Mouse (Mus musculus): Measurements from ENCODE around the gene Ddr1. TPM values are rescaled to one million over a fixed set of nuclear protein-coding genes. Genes with fewer than 3 reads are reported as not detected.

Gene Ddr1
- polyA plus RNA-seq, 1 experiment from 2014 or later, result 187 TPM

- Histone ChIP-seq H3K36me3 (no peaks in the 10 kb centered on the region), H3K27me3 (no peaks in the 10 kb centered on the region), H3K27ac (no peak within 1 kb of the TSS), H3K4me2 (replicated peaks) (no peak within 1 kb of the TSS), H3K4me1 (replicated peaks) (no peaks in the 10 kb centered on the region), H3K9me3 (no peaks in the 10 kb centered on the region), H3K9ac (replicated peaks) (no peak within 1 kb of the TSS), H3K4me3 (replicated peaks) (no peak within 1 kb of the TSS)
- WGBS, result 72% methylated on average over 13 of the region's 13 CpGs
- no peak for ATAC-seq
Observed at GRCm38 (mm10) chr17:35643609-35644236, 60.7 kb downstream of the Ddr1 start, which contains the start of gene Mucl3. Mucl3 (minus strand) TSS chr17:35643695.

DNA sequence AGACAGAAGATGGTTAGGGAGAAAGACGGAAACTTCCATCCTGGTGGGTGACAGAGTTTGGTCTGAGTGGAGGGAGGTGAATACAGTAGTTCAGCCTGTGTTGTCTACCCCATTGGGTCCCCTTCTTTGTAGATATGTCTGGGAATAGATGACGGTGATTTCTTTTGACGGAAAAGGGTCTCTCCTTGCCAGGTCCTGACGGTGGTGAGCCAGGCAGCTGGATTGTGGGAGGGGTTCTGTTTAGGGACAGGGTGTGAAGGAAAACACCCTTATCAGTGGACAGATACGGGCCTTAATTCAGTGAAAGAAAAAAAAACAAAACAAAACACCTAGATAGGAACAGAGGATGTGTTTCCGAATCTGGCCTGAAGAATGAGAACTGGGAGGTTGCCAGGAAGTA lies 65.1 kb downstream of the Ddr1 start:
- no peak for ATAC-seq
- Histone ChIP-seq H3K4me3 (replicated peaks) (no peak overlapping the region), H3K9ac (replicated peaks) (no peak overlapping the region), H3K4me2 (replicated peaks) (no peak overlapping the region), H3K4me1 (replicated peaks) (no peaks in the 10 kb centered on the region), H3K27ac (no peak overlapping the region), H3K36me3 (no peaks in the 10 kb centered on the region), H3K27me3 (peaks cover 10% of the 10 kb centered on the region), H3K9me3 (no peaks in the 10 kb centered on the region)
- WGBS, result 92% methylated on average over 6 of the region's 6 CpGs

DNA sequence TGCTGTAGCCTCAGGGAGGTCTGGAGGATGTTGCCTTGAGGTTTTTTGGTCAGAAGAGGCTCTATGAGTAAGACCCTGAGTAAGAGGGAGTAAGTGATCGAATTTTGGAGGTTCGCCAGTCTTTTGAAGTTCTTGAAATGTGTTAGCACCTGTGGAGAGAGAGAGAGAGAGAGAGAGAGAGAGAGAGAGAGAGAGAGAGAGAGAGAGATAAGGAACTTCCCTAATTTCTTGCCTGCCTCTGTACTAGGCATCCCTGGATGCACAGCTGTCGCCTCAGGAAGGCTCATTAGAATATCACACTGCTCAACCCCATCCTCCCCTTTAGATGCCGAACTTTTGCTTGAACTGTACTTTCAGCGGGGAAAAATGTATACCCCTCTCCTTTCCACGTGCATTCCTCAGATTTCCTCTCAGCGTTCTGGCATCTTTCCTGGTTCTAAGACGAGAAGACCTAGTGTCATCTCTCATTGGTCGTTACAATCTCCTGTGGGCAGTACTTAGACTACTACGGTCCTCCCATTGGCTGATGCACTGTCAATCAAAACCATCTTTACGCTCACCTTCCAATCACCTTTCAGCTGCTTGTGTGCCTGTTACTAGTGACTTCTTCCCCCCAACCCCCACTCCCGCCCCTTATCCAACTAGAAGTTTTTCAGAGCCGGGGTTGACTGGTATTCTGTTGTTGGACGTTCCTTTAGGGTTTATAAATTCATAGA lies 65.8 kb downstream of the Ddr1 start:
- H3K36me3 ChIP-seq, result no peaks in the 10 kb centered on the region
- WGBS, result 25% methylated on average over 14 of the region's 14 CpGs
- peak; percentile 84 for ATAC-seq
- no peak overlapping the region for H3K27ac ChIP-seq
- H3K4me1 ChIP-seq (replicated peaks), result no peaks in the 10 kb centered on the region
- H3K4me2 ChIP-seq (replicated peaks), result peak overlapping the region; percentile 33
- H3K4me3 ChIP-seq (replicated peaks), result no peak overlapping the region
- no peaks in the 10 kb centered on the region for H3K9me3 ChIP-seq
- no peak overlapping the region for H3K9ac ChIP-seq (replicated peaks)
- peaks cover 10% of the 10 kb centered on the region for H3K27me3 ChIP-seq

- peaks cover 10% of the 10 kb centered on the region for H3K27me3 ChIP-seq
- H3K4me3 ChIP-seq (replicated peaks), result no peak overlapping the region
- ATAC-seq, result no peak
- no peaks in the 10 kb centered on the region for H3K9me3 ChIP-seq
- H3K36me3 ChIP-seq, result no peaks in the 10 kb centered on the region
- 44% methylated on average over 5 of the region's 5 CpGs for WGBS
- no peak overlapping the region for H3K9ac ChIP-seq (replicated peaks)
- H3K4me2 ChIP-seq (replicated peaks), result 0 out of 2 replicates have a peak overlapping the region, but pooled peaks have one; percentile 62
- H3K4me1 ChIP-seq (replicated peaks), result no peaks in the 10 kb centered on the region
- H3K27ac ChIP-seq, result no peak overlapping the region
Observed at GRCm38 (mm10) chr17:35636363-35636762, 68.1 kb downstream of the Ddr1 start.

DNA sequence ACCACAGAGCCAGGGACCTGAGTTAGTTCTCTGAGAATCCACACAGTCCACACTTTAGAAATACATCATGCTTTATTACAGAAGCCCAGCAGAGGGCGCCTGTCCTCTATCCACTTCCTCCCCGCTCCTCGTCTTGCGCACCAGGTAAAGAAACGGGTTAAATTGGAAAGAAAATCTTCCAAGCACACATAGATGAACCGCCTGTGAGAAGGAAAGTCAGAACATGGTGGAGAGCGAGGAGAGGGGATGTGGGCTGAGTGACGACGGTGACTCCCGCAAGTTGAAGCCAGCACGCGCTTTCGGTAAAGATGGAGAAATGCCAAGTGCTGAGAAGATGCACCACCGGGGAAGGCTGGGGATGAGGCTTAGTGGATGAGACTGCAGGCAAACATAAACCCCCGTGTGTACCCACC lies 68.7 kb downstream of the Ddr1 start:
- Histone ChIP-seq H3K9ac (replicated peaks) (peak overlapping the region; percentile 56), H3K4me2 (replicated peaks) (peak overlapping the region; percentile 62), H3K27ac (no peak overlapping the region), H3K27me3 (peaks cover 10% of the 10 kb centered on the region), H3K36me3 (no peaks in the 10 kb centered on the region), H3K4me1 (replicated peaks) (no peaks in the 10 kb centered on the region), H3K9me3 (no peaks in the 10 kb centered on the region), H3K4me3 (replicated peaks) (peak overlapping the region; percentile 37)
- ATAC-seq, result peak; percentile 62
- 3% methylated on average over 15 of the region's 15 CpGs for WGBS

- H3K9me3 ChIP-seq, result no peaks in the 10 kb centered on the region
- ATAC-seq, result no peak
- no peak overlapping the region for H3K27ac ChIP-seq
- H3K9ac ChIP-seq (replicated peaks), result no peak overlapping the region
- no peak overlapping the region for H3K4me2 ChIP-seq (replicated peaks)
- H3K4me1 ChIP-seq (replicated peaks), result no peaks in the 10 kb centered on the region
- 90% methylated on average over 2 of the region's 3 CpGs for WGBS
- H3K4me3 ChIP-seq (replicated peaks), result no peak overlapping the region
- peaks cover 10% of the 10 kb centered on the region for H3K27me3 ChIP-seq
- no peaks in the 10 kb centered on the region for H3K36me3 ChIP-seq
Observed at GRCm38 (mm10) chr17:35635202-35635601, 69.2 kb downstream of the Ddr1 start.

DNA sequence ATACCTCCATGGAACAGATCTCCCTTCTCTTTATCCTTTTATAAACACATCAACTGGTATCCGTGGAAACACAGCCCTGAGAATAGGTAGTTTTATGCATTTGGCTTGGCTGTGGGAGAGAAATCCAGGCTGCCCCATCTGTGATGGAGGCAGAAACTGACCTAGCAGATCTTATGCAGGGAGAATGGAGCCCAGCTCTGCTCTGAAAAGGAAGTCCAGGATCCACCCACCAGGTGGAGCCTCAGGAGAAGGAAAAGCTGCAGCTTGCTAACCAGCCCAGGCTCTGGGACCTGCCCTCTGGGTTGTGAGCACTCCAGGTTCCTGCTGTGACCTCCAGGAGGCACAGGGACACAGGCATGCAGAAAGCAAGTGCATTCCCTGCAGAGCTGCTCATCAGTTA lies 70.4 kb downstream of the Ddr1 start:
- Histone ChIP-seq H3K9me3 (no peaks in the 10 kb centered on the region), H3K4me1 (replicated peaks) (no peaks in the 10 kb centered on the region), H3K9ac (replicated peaks) (no peak overlapping the region), H3K27me3 (peaks cover 10% of the 10 kb centered on the region), H3K36me3 (no peaks in the 10 kb centered on the region), H3K4me2 (replicated peaks) (no peak overlapping the region), H3K27ac (no peak overlapping the region), H3K4me3 (replicated peaks) (no peak overlapping the region)
- no peak for ATAC-seq
- WGBS, result 32% methylated on average over 1 of the region's 1 CpGs

Other genes starting within 250 kb of the Ddr1 start
- gene H2-Q10, start 234.5 kb downstream of the Ddr1 start, polyA plus RNA-seq (2015; fragmentation: Nextera tagmentation; extraction: Ambion mirVana), result 0.09 and 0.69 TPM in 2 replicates
- gene Pou5f1, start 198.6 kb downstream of the Ddr1 start, polyA plus RNA-seq (2015; fragmentation: Nextera tagmentation; extraction: Ambion mirVana), result not detected in 2 replicates
- gene Tcf19, start 187.8 kb downstream of the Ddr1 start, polyA plus RNA-seq (2015; fragmentation: Nextera tagmentation; extraction: Ambion mirVana), result 23.1 and 23.2 TPM in 2 replicates
- 6.5 and 8.4 TPM in 2 replicates for gene Cchcr1, start 187.5 kb downstream of the Ddr1 start, polyA plus RNA-seq (2015; fragmentation: Nextera tagmentation; extraction: Ambion mirVana)
- gene Psors1c2, start 171.4 kb downstream of the Ddr1 start, polyA plus RNA-seq (2015; fragmentation: Nextera tagmentation; extraction: Ambion mirVana), result 0.73 and 1.1 TPM in 2 replicates
- 0.06 and 0.11 TPM in 2 replicates for gene Cdsn, start 152.5 kb downstream of the Ddr1 start, polyA plus RNA-seq (2015; fragmentation: Nextera tagmentation; extraction: Ambion mirVana)
- not detected in 2 replicates for gene 2300002M23Rik, start 137.2 kb downstream of the Ddr1 start, polyA plus RNA-seq (2015; fragmentation: Nextera tagmentation; extraction: Ambion mirVana)
- not detected in 2 replicates for gene Sfta2, start 103.1 kb downstream of the Ddr1 start, polyA plus RNA-seq (2015; fragmentation: Nextera tagmentation; extraction: Ambion mirVana)
- gene Gm9573, start 78.0 kb downstream of the Ddr1 start, polyA plus RNA-seq (2015; fragmentation: Nextera tagmentation; extraction: Ambion mirVana), result not detected in 2 replicates
- gene Mucl3, start 60.9 kb downstream of the Ddr1 start, polyA plus RNA-seq (2015; fragmentation: Nextera tagmentation; extraction: Ambion mirVana), result not detected in 2 replicates
- 13.0 and 15.1 TPM in 2 replicates for gene Vars2, start 37.0 kb downstream of the Ddr1 start, polyA plus RNA-seq (2015; fragmentation: Nextera tagmentation; extraction: Ambion mirVana)
- 31.5 and 32.0 TPM in 2 replicates for gene Gtf2h4, start 30.9 kb downstream of the Ddr1 start, polyA plus RNA-seq (2015; fragmentation: Nextera tagmentation; extraction: Ambion mirVana)
- gene Ier3, start 117.1 kb upstream of the Ddr1 start, polyA plus RNA-seq (2015; fragmentation: Nextera tagmentation; extraction: Ambion mirVana), result 6.7 and 7.1 TPM in 2 replicates
- 59.6 and 67.4 TPM in 2 replicates for gene Flot1, start 118.6 kb upstream of the Ddr1 start, polyA plus RNA-seq (2015; fragmentation: Nextera tagmentation; extraction: Ambion mirVana)
- 1,832 and 1,895 TPM in 2 replicates for gene Tubb5, start 133.7 kb upstream of the Ddr1 start, polyA plus RNA-seq (2015; fragmentation: Nextera tagmentation; extraction: Ambion mirVana)
- 10.3 and 12.7 TPM in 2 replicates for gene Mdc1, start 136.9 kb upstream of the Ddr1 start, polyA plus RNA-seq (2015; fragmentation: Nextera tagmentation; extraction: Ambion mirVana)
- 28.9 and 33.2 TPM in 2 replicates for gene Nrm, start 156.7 kb upstream of the Ddr1 start, polyA plus RNA-seq (2015; fragmentation: Nextera tagmentation; extraction: Ambion mirVana)
- 23.8 and 27.4 TPM in 2 replicates for gene Ppp1r18, start 161.0 kb upstream of the Ddr1 start, polyA plus RNA-seq (2015; fragmentation: Nextera tagmentation; extraction: Ambion mirVana)
- gene Dhx16, start 175.2 kb upstream of the Ddr1 start, polyA plus RNA-seq (2015; fragmentation: Nextera tagmentation; extraction: Ambion mirVana), result 34.3 and 37.3 TPM in 2 replicates
- gene 2310061I04Rik, start 192.8 kb upstream of the Ddr1 start, polyA plus RNA-seq (2015; fragmentation: Nextera tagmentation; extraction: Ambion mirVana), result 34.7 and 36.8 TPM in 2 replicates
- gene Atat1, start 205.5 kb upstream of the Ddr1 start, polyA plus RNA-seq (2015; fragmentation: Nextera tagmentation; extraction: Ambion mirVana), result 458 and 466 TPM in 2 replicates
- 49.9 and 54.6 TPM in 2 replicates for gene Mrps18b, start 211.8 kb upstream of the Ddr1 start, polyA plus RNA-seq (2015; fragmentation: Nextera tagmentation; extraction: Ambion mirVana)
- gene Ppp1r10, start 211.8 kb upstream of the Ddr1 start, polyA plus RNA-seq (2015; fragmentation: Nextera tagmentation; extraction: Ambion mirVana), result 51.3 and 54.6 TPM in 2 replicates

Data from midbrain, embryonic 13.5 days (tissue).